Mouse (Mus musculus): ENCODE measurements around the gene Samd3.

DNA sequence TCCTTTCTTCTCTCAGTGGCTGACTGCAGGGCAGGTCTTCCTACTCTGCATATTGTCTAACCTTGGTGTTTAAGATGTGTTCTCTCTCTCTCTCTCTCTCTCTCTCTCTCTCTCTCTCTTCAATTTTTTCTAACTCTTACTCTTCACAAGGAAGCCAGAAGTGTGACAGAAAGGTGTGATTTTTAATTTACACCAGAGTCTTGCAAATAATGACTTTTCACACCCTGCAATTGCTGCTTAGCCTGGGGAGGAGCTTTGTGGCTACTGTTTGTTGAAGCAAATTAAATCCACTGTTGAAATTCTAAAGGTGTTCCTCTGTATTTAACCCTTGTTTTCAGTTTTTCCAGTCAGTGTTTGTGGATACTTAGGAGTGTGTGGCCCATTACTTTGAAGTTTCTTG is 1.3 kb upstream of the Samd3 start:
- TF ChIP-seq CTCF (IDR thresholded peaks at IDR 0.05; ENCODE audit: control insufficient read depth, insufficient read depth, insufficient read length) (no peak), MYOG (IDR thresholded peaks at IDR 0.05; ENCODE audit: control insufficient read depth, extremely low read depth, insufficient read length) (no peak), CEBPB (IDR thresholded peaks at IDR 0.05; ENCODE audit: low read depth) (no peak), FOSL1 (IDR thresholded peaks at IDR 0.05; ENCODE audit: insufficient read depth, low read length, poor library complexity, severe bottlenecking) (no peak), USF1 (IDR thresholded peaks at IDR 0.05; ENCODE audit: low read depth) (no peak)
